Mouse (Mus musculus) limb, embryonic 15.5 days (tissue): ENCODE results near the gene Vps33b. TPM values are rescaled to one million over a fixed set of nuclear protein-coding genes. Genes with fewer than 3 reads are reported as not detected.

ENCODE experiments used
- ATAC-seq: fragments of 200-750 bp; cut with Nextera tagmentation; 2 replicates; pipeline ENCODE4 v1.8.0; 2017; ENCODE audit warnings: low read depth, moderate TSS enrichment; ENCODE audit not compliant: insufficient number of reproducible peaks, low FRiP score, low TSS enrichment
- H3K27ac ChIP-seq: fragments of 300-500 bp; sonication (generic); 2 replicates; pipeline ENCODE4 v1.5.1; 2015; ENCODE audit warnings: moderate library complexity, mild to moderate bottlenecking, inconsistent platforms
- H3K27me3 ChIP-seq: fragments of 300-500 bp; sonication (generic); 2 replicates; pipeline ENCODE4 v1.6.1; 2015; ENCODE audit warnings: inconsistent platforms
- H3K36me3 ChIP-seq: fragments of 300-500 bp; sonication (generic); 2 replicates; pipeline ENCODE4 v1.6.1; 2015; ENCODE audit warnings: inconsistent platforms
- H3K4me1 ChIP-seq: fragments of 300-500 bp; sonication (generic); 2 replicates; pipeline ENCODE4 v1.6.1; 2015; ENCODE audit warnings: inconsistent platforms
- H3K4me2 ChIP-seq: fragments of 300-500 bp; sonication (generic); 2 replicates; pipeline ENCODE4 v1.6.1; 2015; ENCODE audit warnings: mild to moderate bottlenecking, inconsistent platforms
- H3K4me3 ChIP-seq: fragments of 300-500 bp; sonication (generic); 2 replicates; pipeline ENCODE4 v1.5.1; 2015; ENCODE audit warnings: mild to moderate bottlenecking, inconsistent platforms
- H3K9ac ChIP-seq: fragments of 300-500 bp; sonication (generic); 2 replicates; pipeline ENCODE4 v1.6.1; 2015; ENCODE audit warnings: inconsistent platforms
- H3K9me3 ChIP-seq: fragments of 300-500 bp; sonication (generic); 2 replicates; pipeline ENCODE4 v1.6.1; 2016; ENCODE audit warnings: inconsistent platforms
- WGBS: fragments of 180-500 bp; shearing (Covaris S2); methylation state at CpG from one replicate; pipeline ENCODE4 v1.1.7; 2015; 5-methylcytosine and 5-hydroxymethylcytosine counted together
- polyA plus RNA-seq: library from polyadenylated mRNA; unstranded; fragments of >200 nt; fragmentation: Nextera tagmentation; extraction: Ambion mirVana; gene quantifications from 2 replicates; pipeline ENCODE4 v1.2.1, GENCODE M21; 2015

Vps33b gene
- polyA plus RNA-seq, 1 experiment from 2014 or later: 11.8 TPM

DNA sequence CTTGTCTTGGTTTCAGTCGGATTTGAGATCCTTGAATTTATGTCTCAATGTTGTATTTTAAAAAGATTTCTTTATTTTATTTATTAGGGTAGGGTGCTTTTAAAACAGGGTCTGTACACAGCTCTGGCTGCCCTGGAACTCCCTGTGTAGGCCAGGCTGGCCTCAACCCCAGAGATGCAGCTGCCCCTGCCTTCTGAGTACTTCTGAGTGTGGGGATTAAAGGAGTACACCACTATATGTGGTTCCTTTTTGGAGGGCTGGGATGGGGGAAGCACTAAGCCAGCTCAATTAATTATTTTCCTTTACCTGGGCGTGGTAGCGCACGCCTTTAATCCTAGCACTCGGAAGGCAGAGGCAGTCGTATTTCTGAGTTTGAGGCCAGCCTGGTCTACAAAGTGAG is 27.0 kb downstream of the Vps33b start:
- ATAC-seq: no peak
- Histone ChIP-seq H3K36me3 (peaks cover 17% of the 10 kb centered on the region), H3K4me2 (no peak overlapping the region), H3K27me3 (no peaks in the 10 kb centered on the region), H3K9me3 (no peaks in the 10 kb centered on the region), H3K27ac (no peak overlapping the region), H3K4me1 (peaks cover 11% of the 10 kb centered on the region; the same call in 1 of the 2 replicates), H3K4me3 (0 out of 2 replicates have a peak overlapping the region, but pooled peaks have one; percentile 74), H3K9ac (no peak overlapping the region)
- 90% methylated on average over 6 of the region's 6 CpGs for WGBS

- H3K9me3 ChIP-seq: no peaks in the 10 kb centered on the region
- WGBS: 81% methylated on average over 3 of the region's 3 CpGs
- H3K4me2 ChIP-seq: no peak overlapping the region
- H3K27ac ChIP-seq: no peak overlapping the region
- H3K4me3 ChIP-seq: no peak overlapping the region
- H3K27me3 ChIP-seq: no peaks in the 10 kb centered on the region
- ATAC-seq: no peak
- no peak overlapping the region for H3K9ac ChIP-seq
- peaks cover 11% of the 10 kb centered on the region; the same call in 1 of the 2 replicates for H3K4me1 ChIP-seq
- peaks cover 23% of the 10 kb centered on the region for H3K36me3 ChIP-seq
Observed at GRCm38 (mm10) chr7:80297041-80297440, 27.6 kb downstream of the Vps33b start.

DNA sequence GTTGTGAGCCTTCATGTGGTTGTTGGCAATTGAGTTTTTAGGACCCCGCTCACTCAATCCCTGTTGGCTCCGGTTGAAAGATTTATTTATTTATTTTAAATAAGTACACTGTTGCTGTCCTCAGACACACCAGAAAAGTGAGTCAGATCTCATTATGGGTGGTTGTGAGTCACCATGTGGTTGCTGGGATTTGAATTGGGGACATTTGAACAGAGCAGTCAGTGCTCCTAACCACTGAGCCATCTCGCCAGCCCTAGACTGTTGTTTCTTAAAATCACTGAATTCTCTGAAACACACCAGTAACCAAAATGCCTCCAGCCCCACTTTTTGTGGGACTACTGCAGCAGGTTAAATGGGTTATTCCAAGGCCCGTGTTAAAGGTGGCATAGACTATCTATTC is 29.3 kb downstream of the Vps33b start:
- no peak overlapping the region for H3K4me3 ChIP-seq
- peaks cover 32% of the 10 kb centered on the region for H3K36me3 ChIP-seq
- H3K9me3 ChIP-seq: no peaks in the 10 kb centered on the region
- WGBS: 90% methylated on average over 4 of the region's 4 CpGs
- peaks cover 11% of the 10 kb centered on the region; the same call in 1 of the 2 replicates for H3K4me1 ChIP-seq
- H3K4me2 ChIP-seq: no peak overlapping the region
- no peak overlapping the region for H3K9ac ChIP-seq
- no peak overlapping the region for H3K27ac ChIP-seq
- no peaks in the 10 kb centered on the region for H3K27me3 ChIP-seq
- ATAC-seq: no peak

GRCm38 (mm10) chr7:80299568-80299967 is 30.1 kb downstream of the Vps33b start:
- Histone ChIP-seq H3K4me1 (peaks cover 11% of the 10 kb centered on the region; the same call in 1 of the 2 replicates), H3K27ac (no peak overlapping the region), H3K4me2 (no peak overlapping the region), H3K4me3 (no peak overlapping the region), H3K9me3 (no peaks in the 10 kb centered on the region), H3K36me3 (peaks cover 41% of the 10 kb centered on the region), H3K27me3 (no peaks in the 10 kb centered on the region), H3K9ac (no peak overlapping the region)
- ATAC-seq: no peak
- 95% methylated on average over 3 of the region's 3 CpGs for WGBS

DNA sequence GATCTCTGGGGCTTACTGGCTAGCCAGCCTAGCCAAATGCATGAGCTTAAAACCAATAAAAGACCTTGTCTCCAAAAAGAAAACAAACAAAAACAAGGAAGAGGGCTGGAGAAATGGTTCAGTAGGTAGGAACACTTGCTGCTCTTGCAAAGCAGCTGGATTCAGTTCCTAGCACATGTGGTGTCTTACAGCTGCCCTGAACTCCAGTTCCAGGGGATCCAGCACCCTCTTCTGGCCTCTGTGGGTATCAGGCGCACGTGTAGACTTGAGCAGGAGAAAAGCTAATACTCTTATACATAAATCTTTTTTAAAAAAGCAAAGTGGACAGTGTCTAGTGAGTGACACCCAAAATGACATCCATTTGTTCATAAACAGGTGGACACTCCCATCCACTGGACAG is 32.1 kb downstream of the Vps33b start:
- Histone ChIP-seq H3K9me3 (no peaks in the 10 kb centered on the region), H3K9ac (no peak overlapping the region), H3K27me3 (no peaks in the 10 kb centered on the region), H3K4me1 (0 out of 2 replicates have a peak, but pooled peaks cover 5% of the 10 kb centered on the region), H3K27ac (no peak overlapping the region), H3K4me2 (no peak overlapping the region), H3K4me3 (no peak overlapping the region), H3K36me3 (peaks cover 57% of the 10 kb centered on the region)
- 85% methylated on average over 2 of the region's 2 CpGs for WGBS
- ATAC-seq: no peak

GRCm38 (mm10) chr7:80307766-80308165 is 38.3 kb downstream of the Vps33b start:
- no peaks in the 10 kb centered on the region for H3K9me3 ChIP-seq

DNA sequence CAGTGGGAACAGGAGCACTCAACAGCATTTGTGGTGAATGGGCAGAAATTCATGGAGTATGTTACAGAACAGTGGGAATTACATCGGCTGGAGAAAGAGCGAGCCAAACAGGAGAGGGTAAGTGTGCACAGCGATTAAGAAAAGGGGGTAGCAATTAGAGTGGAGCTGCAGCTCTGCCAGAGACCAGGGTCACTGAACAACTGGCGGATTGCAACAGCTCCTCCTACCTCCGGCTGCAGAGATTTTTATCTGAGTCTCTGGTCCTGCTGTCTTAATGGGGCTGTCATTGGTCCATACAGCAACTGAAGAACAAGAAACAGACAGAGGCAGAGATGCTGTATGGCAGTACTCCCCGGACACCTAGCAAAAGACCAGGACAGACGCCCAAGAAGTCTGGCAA is 41.3 kb downstream of the Vps33b start:
- Histone ChIP-seq H3K27ac (no peak overlapping the region), H3K36me3 (peaks cover 87% of the 10 kb centered on the region), H3K4me3 (no peak overlapping the region), H3K4me2 (no peak overlapping the region), H3K9ac (no peak overlapping the region), H3K9me3 (no peaks in the 10 kb centered on the region), H3K4me1 (no peaks in the 10 kb centered on the region), H3K27me3 (no peaks in the 10 kb centered on the region)
- no peak for ATAC-seq
- 82% methylated on average over 7 of the region's 7 CpGs for WGBS

More at GRCm38 (mm10) chr7:80307766-80308165, 38.3 kb downstream of the Vps33b start:
- Histone ChIP-seq H3K4me1 (no peaks in the 10 kb centered on the region), H3K36me3 (peaks cover 81% of the 10 kb centered on the region), H3K4me2 (no peak overlapping the region), H3K27me3 (no peaks in the 10 kb centered on the region), H3K9ac (no peak overlapping the region), H3K27ac (no peak overlapping the region), H3K4me3 (no peak overlapping the region)
- ATAC-seq: no peak
- WGBS: 75% methylated on average over 3 of the region's 3 CpGs

DNA sequence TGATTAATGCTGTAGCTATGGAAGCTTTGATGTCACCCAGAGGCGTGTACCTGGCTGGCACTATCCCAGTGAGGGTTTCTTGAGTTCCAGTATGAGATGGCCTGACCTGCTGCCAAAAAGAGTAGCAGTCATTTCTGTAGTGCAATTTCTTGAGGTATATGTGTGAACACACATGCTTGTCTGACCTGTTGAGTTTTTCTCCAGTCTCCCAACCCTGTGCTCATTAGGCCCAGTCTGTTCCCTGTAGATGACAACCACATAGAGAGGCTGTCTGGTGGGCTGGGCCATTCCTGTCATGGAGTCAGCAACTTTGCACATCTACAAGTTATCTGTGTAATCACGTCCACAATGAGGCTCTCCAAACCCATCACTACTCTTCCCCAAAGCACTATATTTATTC is 46.3 kb downstream of the Vps33b start:
- no peaks in the 10 kb centered on the region for H3K9me3 ChIP-seq
- H3K27me3 ChIP-seq: no peaks in the 10 kb centered on the region
- H3K27ac ChIP-seq: no peak overlapping the region
- H3K9ac ChIP-seq: no peak overlapping the region
- H3K4me1 ChIP-seq: 0 out of 2 replicates have a peak, but pooled peaks cover 3% of the 10 kb centered on the region
- H3K4me2 ChIP-seq: no peak overlapping the region
- peaks cover 81% of the 10 kb centered on the region for H3K36me3 ChIP-seq
- no peak overlapping the region for H3K4me3 ChIP-seq
- no peak for ATAC-seq
- WGBS: 83% methylated on average over 2 of the region's 2 CpGs

DNA sequence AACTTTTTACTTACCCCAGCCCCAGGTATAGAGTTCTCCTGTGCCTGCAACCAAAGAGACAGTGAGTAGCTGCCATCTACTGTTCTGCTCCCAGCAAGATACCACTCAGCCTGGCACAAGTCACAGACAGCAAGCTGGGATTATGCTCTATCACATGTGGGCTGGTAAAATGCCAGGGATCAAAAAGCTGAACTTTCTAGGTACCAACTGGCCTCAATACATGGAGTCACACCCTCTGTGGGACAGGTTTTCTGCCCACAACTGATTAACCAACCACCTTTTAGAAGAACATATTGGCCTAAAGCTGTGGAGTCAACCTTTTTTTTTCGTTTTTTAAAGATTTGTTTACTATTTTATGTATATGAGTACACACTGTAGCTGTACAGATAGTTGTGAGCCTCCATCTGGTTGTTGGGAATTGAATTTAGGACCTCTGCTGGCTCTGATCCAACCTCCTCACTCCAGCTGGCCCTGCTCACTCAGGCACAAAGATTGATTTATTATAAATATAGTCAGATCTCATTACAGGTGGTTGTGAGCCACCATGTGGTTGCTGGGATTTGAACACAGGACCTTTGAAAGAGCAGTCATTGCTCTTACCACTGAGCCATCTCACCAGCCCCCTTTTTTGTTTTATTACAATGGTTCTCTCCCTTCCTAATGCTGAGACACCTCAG is 48.1 kb downstream of the Vps33b start:
- Histone ChIP-seq H3K27me3 (no peaks in the 10 kb centered on the region), H3K36me3 (peaks cover 70% of the 10 kb centered on the region), H3K27ac (no peak overlapping the region), H3K9ac (no peak overlapping the region), H3K4me3 (no peak overlapping the region), H3K4me1 (0 out of 2 replicates have a peak, but pooled peaks cover 3% of the 10 kb centered on the region), H3K4me2 (no peak overlapping the region), H3K9me3 (no peaks in the 10 kb centered on the region)
- no peak for ATAC-seq
- 76% methylated on average over 1 of the region's 1 CpGs for WGBS

- H3K4me3 ChIP-seq: no peak overlapping the region
- ATAC-seq: no peak
- H3K4me2 ChIP-seq: no peak overlapping the region
- peak overlapping the region; percentile 27; the same call in 1 of the 2 replicates for H3K27ac ChIP-seq
- no peaks in the 10 kb centered on the region for H3K9me3 ChIP-seq
- 80% methylated on average over 4 of the region's 4 CpGs for WGBS
- no peak overlapping the region for H3K9ac ChIP-seq
- H3K36me3 ChIP-seq: peaks cover 59% of the 10 kb centered on the region
- H3K27me3 ChIP-seq: no peaks in the 10 kb centered on the region
- peaks cover 13% of the 10 kb centered on the region for H3K4me1 ChIP-seq
Observed at GRCm38 (mm10) chr7:80318670-80319069, 49.2 kb downstream of the Vps33b start.

- H3K4me3 ChIP-seq: no peak overlapping the region
- H3K9me3 ChIP-seq: no peaks in the 10 kb centered on the region
- peaks cover 47% of the 10 kb centered on the region for H3K36me3 ChIP-seq
- H3K4me2 ChIP-seq: no peak overlapping the region
- no peak overlapping the region for H3K27ac ChIP-seq
- 73% methylated on average over 19 of the region's 19 CpGs for WGBS
- H3K27me3 ChIP-seq: no peaks in the 10 kb centered on the region
- H3K9ac ChIP-seq: no peak overlapping the region
- ATAC-seq: no peak
- H3K4me1 ChIP-seq: peaks cover 14% of the 10 kb centered on the region
Observed at GRCm38 (mm10) chr7:80319846-80320496, 50.5 kb downstream of the Vps33b start.

- no peak for ATAC-seq
- Histone ChIP-seq H3K36me3 (peaks cover 56% of the 10 kb centered on the region), H3K9me3 (no peaks in the 10 kb centered on the region), H3K27ac (peak overlapping the region; percentile 93), H3K4me2 (peak overlapping the region; percentile 72), H3K4me1 (peaks cover 18% of the 10 kb centered on the region), H3K9ac (peak overlapping the region; percentile 51), H3K27me3 (no peaks in the 10 kb centered on the region), H3K4me3 (peak overlapping the region; percentile 74)
- WGBS: 16% methylated on average over 8 of the region's 8 CpGs
Observed at GRCm38 (mm10) chr7:80323336-80323735, 53.9 kb downstream of the Vps33b start.
